Mouse (Mus musculus): ENCODE measurements around the gene Pfkm. TPM values are rescaled to one million over a fixed set of nuclear protein-coding genes. Genes with fewer than 3 reads are reported as not detected.

Gene Pfkm
- polyA plus RNA-seq, 1 experiment from 2014 or later = 70.8 TPM

DNA sequence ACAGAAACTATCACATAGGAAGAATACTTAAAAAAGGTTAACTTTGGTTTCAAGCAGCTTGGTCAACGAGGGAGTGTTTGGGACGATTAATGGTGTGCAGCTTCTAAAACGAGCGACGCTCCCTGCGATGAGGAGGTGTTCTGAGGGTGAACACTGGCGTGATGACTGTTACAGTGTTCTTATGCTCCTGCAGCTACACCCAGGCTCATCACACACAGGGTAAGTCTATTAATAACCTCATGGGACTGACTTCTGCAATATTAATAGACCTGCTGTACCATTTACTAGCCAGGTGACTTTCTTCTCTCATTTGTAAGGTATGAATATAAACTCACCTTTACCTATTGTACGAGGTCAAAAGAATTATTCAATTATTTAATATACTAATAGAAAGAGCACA, 17.9 kb upstream of the Pfkm start:
- H3K36me3 ChIP-seq = peaks cover 65% of the 10 kb centered on the region
- no peak for ATAC-seq

GRCm38 (mm10) chr15:98075034-98075433, 17.4 kb upstream of the Pfkm start:
- H3K27ac ChIP-seq = no peak overlapping the region
- H3K27me3 ChIP-seq = no peaks in the 10 kb centered on the region
- H3K9ac ChIP-seq (replicated peaks) = no peak overlapping the region
- 85% methylated on average over 16 of the region's 16 CpGs for WGBS
- ATAC-seq = no peak
- peaks cover 62% of the 10 kb centered on the region for H3K36me3 ChIP-seq
- H3K4me1 ChIP-seq (replicated peaks) = no peaks in the 10 kb centered on the region
- no peaks in the 10 kb centered on the region for H3K9me3 ChIP-seq
- H3K4me2 ChIP-seq (replicated peaks) = no peak overlapping the region
- H3K4me3 ChIP-seq (replicated peaks) = no peak overlapping the region

More for the DNA sequence above, 17.9 kb upstream of the Pfkm start:
- H3K9ac ChIP-seq (replicated peaks) = no peak overlapping the region
- no peak overlapping the region for H3K4me2 ChIP-seq (replicated peaks)
- no peak overlapping the region for H3K27ac ChIP-seq
- no peaks in the 10 kb centered on the region for H3K27me3 ChIP-seq
- 96% methylated on average over 8 of the region's 8 CpGs for WGBS
- H3K4me3 ChIP-seq (replicated peaks) = no peak overlapping the region
- H3K4me1 ChIP-seq (replicated peaks) = no peaks in the 10 kb centered on the region
- H3K9me3 ChIP-seq = no peaks in the 10 kb centered on the region

DNA sequence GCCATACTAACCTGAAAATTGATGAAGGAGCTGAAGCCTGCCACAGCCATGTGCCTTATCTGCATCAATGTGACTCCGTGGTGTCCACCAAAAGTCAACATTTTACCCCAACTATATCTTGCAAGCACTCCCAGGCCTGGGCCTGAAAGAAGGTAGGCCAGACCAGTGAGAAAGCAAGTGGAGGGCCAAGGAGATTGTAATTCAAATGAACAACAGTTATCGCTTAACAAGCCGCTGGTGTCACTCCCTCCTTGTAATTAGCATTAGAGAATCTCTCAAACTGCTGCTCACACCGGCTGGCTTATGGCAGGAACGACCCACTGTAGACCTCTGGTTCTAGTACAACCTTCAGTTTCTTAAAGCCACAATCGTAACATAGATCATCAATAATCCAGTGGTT, 15.5 kb upstream of the Pfkm start:
- no peak overlapping the region for H3K4me2 ChIP-seq (replicated peaks)
- H3K27me3 ChIP-seq = no peaks in the 10 kb centered on the region
- no peak for ATAC-seq
- H3K4me3 ChIP-seq (replicated peaks) = no peak overlapping the region
- WGBS = 92% methylated on average over 6 of the region's 6 CpGs
- H3K9ac ChIP-seq (replicated peaks) = no peak overlapping the region
- no peaks in the 10 kb centered on the region for H3K9me3 ChIP-seq
- peaks cover 58% of the 10 kb centered on the region for H3K36me3 ChIP-seq
- H3K4me1 ChIP-seq (replicated peaks) = no peaks in the 10 kb centered on the region
- H3K27ac ChIP-seq = no peak overlapping the region

DNA sequence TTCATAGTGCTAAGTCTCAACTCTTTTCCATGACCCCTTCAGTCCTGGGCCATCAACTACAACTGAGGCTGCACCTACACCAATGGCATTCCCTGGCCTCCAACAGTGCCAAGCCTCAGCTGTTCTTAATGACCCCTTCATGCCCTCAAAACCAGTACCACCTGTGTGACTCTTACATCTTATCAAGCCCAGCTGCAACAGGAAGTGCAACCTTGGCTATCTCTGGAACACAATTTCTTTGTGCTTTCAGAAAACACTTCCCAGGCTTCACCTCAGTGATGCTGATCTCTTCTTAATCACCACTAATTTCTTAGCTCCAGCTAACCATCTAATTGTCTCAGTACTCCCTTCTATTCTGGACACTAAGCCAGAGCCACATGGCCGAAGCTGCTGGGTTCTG, 3.5 kb upstream of the Pfkm start:
- Histone ChIP-seq H3K9ac (replicated peaks) (no peak overlapping the region), H3K4me3 (replicated peaks) (no peak overlapping the region), H3K4me1 (replicated peaks) (peaks cover 21% of the 10 kb centered on the region), H3K27ac (no peak overlapping the region), H3K36me3 (peaks cover 33% of the 10 kb centered on the region), H3K4me2 (replicated peaks) (no peak overlapping the region), H3K9me3 (no peaks in the 10 kb centered on the region), H3K27me3 (no peaks in the 10 kb centered on the region)
- ATAC-seq = no peak
- WGBS = 93% methylated on average over 1 of the region's 1 CpGs

DNA sequence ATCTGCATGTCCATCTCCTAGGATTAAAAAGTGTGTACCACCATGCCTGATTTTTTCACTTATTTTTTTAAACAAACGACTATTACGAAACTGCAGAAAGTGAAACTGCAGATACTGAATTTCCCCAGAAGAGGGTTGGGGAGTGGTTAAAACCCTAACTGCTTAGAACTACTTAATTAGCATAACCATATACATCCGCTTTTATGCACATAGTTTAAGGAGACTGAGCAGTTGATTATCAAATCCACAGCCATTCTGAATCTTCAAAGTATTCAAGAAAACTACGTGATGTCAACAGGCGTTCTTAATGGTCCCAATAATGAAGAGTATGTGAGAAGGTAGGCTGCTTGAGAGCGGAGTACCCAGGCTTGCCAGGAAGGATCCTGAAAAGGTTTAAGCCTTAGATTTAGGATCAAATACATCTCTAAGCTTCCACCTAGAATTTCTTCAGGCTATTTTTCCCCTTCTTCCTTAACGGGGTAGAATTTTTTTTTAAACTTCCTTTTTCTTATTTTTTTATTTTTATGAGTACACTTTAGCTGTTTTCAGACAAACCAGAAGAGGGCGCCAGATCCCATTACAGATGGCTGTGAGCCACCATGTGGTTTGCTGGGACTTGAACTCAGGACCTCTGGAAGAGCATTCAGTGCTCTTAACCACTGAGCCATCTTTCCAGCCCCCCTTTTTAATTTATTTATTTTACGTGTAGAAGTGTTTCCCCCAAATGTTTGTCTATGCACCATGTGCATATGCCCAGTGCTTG, 2.8 kb upstream of the Pfkm start:
- ATAC-seq = no peak
- H3K27me3 ChIP-seq = no peaks in the 10 kb centered on the region
- H3K4me3 ChIP-seq (replicated peaks) = no peak overlapping the region
- H3K4me2 ChIP-seq (replicated peaks) = no peak overlapping the region
- H3K36me3 ChIP-seq = peaks cover 26% of the 10 kb centered on the region
- WGBS = 80% methylated on average over 9 of the region's 9 CpGs
- no peak overlapping the region for H3K27ac ChIP-seq
- H3K4me1 ChIP-seq (replicated peaks) = peaks cover 22% of the 10 kb centered on the region
- no peak overlapping the region for H3K9ac ChIP-seq (replicated peaks)
- no peaks in the 10 kb centered on the region for H3K9me3 ChIP-seq

GRCm38 (mm10) chr15:98091841-98092240, 548 bp upstream of the Pfkm start:
- 42% methylated on average over 4 of the region's 4 CpGs for WGBS
- H3K4me1 ChIP-seq (replicated peaks) = peaks cover 22% of the 10 kb centered on the region
- no peaks in the 10 kb centered on the region for H3K27me3 ChIP-seq
- H3K4me2 ChIP-seq (replicated peaks) = peak overlapping the region; percentile 66
- H3K36me3 ChIP-seq = peaks cover 9% of the 10 kb centered on the region; the same call in 1 of the 2 replicates
- H3K27ac ChIP-seq = no peak overlapping the region
- no peak for ATAC-seq
- peak overlapping the region; percentile 95 for H3K4me3 ChIP-seq (replicated peaks)
- peak overlapping the region; percentile 93 for H3K9ac ChIP-seq (replicated peaks)
- H3K9me3 ChIP-seq = no peaks in the 10 kb centered on the region

DNA sequence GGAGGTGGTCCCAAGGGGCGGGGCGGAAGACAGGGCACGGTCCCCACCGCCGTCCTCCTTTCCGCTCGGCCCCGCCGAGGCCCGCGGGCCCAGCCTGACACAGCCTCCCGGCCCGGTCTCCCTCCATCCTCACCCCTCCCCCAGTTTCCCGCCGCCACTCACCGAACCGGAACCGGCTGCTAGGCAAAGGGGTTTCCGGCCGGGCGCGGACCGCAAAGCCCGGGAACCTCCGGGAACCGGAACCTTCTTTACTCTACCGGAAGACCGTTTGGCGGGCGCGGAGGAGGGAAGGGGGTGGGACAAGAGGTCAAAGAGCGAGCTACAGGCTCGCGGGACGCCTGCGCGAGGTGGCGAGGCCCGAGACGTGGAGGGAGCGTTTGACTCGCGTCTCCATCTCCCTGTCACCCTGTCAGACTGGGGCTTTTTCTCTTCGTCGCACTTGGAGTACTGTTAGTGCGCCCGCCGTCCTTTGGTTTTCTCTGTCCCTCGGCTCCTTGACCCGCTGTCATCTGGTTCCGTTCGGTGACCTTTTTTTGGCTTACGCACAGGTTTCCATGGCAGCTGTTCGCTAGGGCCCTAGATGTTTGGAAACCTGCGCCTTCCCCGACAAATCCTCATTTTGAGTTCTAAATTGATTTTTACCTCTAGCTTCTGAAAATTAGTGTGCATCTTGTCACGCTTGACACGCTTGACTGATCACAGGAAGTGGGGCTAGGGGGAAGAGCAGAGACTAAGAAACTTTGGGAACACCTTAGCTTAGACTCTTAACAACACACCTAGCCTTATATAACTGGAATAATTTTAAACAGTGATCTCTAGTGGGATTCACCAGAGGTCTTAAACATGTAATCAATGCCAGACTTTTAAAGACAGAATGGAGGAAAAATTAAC, 977 bp downstream of the Pfkm start, which contains the start of gene Senp1:
Senp1 (minus strand) TSS at position 624 of the 891 bp plus-strand sequence.
- H3K27me3 ChIP-seq = no peaks in the 10 kb centered on the region
- peaks cover 22% of the 10 kb centered on the region for H3K4me1 ChIP-seq (replicated peaks)
- peak within 1 kb of the TSS; percentile 93 for H3K27ac ChIP-seq
- H3K9me3 ChIP-seq = no peaks in the 10 kb centered on the region
- under 1% methylated on average over 52 of the region's 58 CpGs for WGBS
- peak within 1 kb of the TSS; percentile 93 for H3K9ac ChIP-seq (replicated peaks)
- peaks cover 4% of the 10 kb centered on the region; the same call in 1 of the 2 replicates for H3K36me3 ChIP-seq
- ATAC-seq = peak; percentile 91
- peak within 1 kb of the TSS; percentile 66 for H3K4me2 ChIP-seq (replicated peaks)
- peak within 1 kb of the TSS; percentile 95 for H3K4me3 ChIP-seq (replicated peaks)

- H3K27ac ChIP-seq = no peak overlapping the region
- no peaks in the 10 kb centered on the region for H3K27me3 ChIP-seq
- 87% methylated on average over 12 of the region's 12 CpGs for WGBS
- no peak for ATAC-seq
- H3K9ac ChIP-seq (replicated peaks) = no peak overlapping the region
- no peak overlapping the region for H3K4me2 ChIP-seq (replicated peaks)
- H3K36me3 ChIP-seq = no peaks in the 10 kb centered on the region
- H3K4me1 ChIP-seq (replicated peaks) = peaks cover 22% of the 10 kb centered on the region
- no peak overlapping the region for H3K4me3 ChIP-seq (replicated peaks)
- H3K9me3 ChIP-seq = no peaks in the 10 kb centered on the region
Observed at GRCm38 (mm10) chr15:98094905-98095304, 2.5 kb downstream of the Pfkm start.

DNA sequence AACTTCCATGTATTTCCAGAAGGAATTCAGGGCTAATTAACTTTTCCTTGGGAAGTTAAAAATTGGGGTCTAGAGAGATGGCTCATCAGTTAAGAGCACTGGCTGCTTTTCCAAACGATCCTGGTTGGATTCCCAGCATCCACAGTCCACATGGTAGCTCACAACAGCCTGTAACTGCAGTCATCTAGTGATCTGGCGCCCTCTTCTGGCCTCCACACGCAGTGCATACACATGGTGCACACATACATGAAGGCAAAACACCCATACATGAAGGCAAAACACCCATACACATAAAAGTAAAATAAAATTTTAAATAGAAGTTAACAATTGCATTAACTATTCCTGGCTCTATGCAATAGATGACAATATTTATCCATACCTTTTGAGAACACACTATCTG, 4.6 kb downstream of the Pfkm start:
- no peak for ATAC-seq
- H3K9ac ChIP-seq (replicated peaks) = no peak overlapping the region
- H3K4me2 ChIP-seq (replicated peaks) = no peak overlapping the region
- WGBS = 46% methylated on average over 3 of the region's 3 CpGs
- H3K27me3 ChIP-seq = no peaks in the 10 kb centered on the region
- no peaks in the 10 kb centered on the region for H3K36me3 ChIP-seq
- H3K4me3 ChIP-seq (replicated peaks) = no peak overlapping the region
- H3K9me3 ChIP-seq = no peaks in the 10 kb centered on the region
- H3K27ac ChIP-seq = no peak overlapping the region
- H3K4me1 ChIP-seq (replicated peaks) = peaks cover 12% of the 10 kb centered on the region

- H3K36me3 ChIP-seq = no peaks in the 10 kb centered on the region
- H3K9me3 ChIP-seq = no peaks in the 10 kb centered on the region
- 90% methylated on average over 9 of the region's 9 CpGs for WGBS
- H3K9ac ChIP-seq (replicated peaks) = no peak overlapping the region
- no peak overlapping the region for H3K27ac ChIP-seq
- ATAC-seq = no peak
- H3K27me3 ChIP-seq = no peaks in the 10 kb centered on the region
- no peak overlapping the region for H3K4me2 ChIP-seq (replicated peaks)
- peaks cover 5% of the 10 kb centered on the region for H3K4me1 ChIP-seq (replicated peaks)
- no peak overlapping the region for H3K4me3 ChIP-seq (replicated peaks)
Observed at GRCm38 (mm10) chr15:98098519-98098918, 6.1 kb downstream of the Pfkm start.

DNA sequence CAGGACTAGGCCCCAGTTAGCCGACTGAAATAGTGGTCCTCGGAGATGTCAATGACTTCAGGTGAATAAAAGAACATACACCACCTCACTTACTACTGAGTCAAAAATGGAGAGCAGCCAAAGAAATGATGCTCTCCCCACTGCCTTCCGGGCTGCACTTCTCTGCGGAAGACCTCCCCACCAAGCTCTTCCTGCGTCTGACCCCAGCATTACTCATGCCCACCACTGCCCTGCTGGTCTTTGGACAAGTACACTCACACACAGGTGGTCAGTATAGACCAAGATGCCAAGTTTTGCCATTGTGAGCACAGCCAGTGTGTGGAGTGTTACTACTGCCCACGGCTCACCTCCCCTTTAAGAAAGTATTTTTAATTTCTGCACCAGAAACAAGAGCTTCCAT, 10.0 kb downstream of the Pfkm start:
- Histone ChIP-seq H3K4me1 (replicated peaks) (peaks cover 4% of the 10 kb centered on the region; the same call in 1 of the 2 replicates), H3K36me3 (no peaks in the 10 kb centered on the region), H3K9ac (replicated peaks) (no peak overlapping the region), H3K27ac (no peak overlapping the region), H3K4me3 (replicated peaks) (no peak overlapping the region), H3K27me3 (peaks cover 4% of the 10 kb centered on the region; the same call in 1 of the 2 replicates), H3K4me2 (replicated peaks) (no peak overlapping the region), H3K9me3 (no peaks in the 10 kb centered on the region)
- 93% methylated on average over 6 of the region's 6 CpGs for WGBS
- ATAC-seq = no peak

DNA sequence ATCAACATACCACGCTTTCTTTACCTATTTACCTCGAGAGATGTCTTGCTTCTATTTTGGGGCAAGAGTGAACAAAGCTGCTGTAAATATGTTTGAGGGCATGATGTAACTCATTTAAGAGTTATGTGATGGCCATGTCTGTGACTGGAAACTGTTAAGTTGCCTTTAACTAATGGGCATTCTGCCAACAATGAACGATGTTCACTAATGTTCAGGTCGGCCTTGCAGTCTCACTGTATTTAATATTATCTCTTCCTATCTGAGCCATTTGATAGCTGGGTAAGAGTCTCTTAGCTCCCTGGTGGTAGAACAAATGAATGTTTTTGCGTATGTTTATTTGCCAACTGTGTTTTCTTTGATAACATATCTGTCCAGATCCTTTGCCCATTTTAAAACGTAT, 14.1 kb downstream of the Pfkm start:
- Histone ChIP-seq H3K4me3 (replicated peaks) (no peak overlapping the region), H3K4me2 (replicated peaks) (no peak overlapping the region)
- no peak for ATAC-seq

More for the DNA sequence above, 14.1 kb downstream of the Pfkm start:
- H3K27me3 ChIP-seq = peaks cover 4% of the 10 kb centered on the region; the same call in 1 of the 2 replicates
- no peak overlapping the region for H3K27ac ChIP-seq
- no peaks in the 10 kb centered on the region for H3K36me3 ChIP-seq
- H3K9me3 ChIP-seq = no peaks in the 10 kb centered on the region
- WGBS = 90% methylated on average over 6 of the region's 6 CpGs
- H3K4me1 ChIP-seq (replicated peaks) = peaks cover 36% of the 10 kb centered on the region
- no peak overlapping the region for H3K9ac ChIP-seq (replicated peaks)

All from midbrain, embryonic 13.5 days (tissue).